Mouse (Mus musculus) liver, postnatal 0 days (tissue): ENCODE data around the gene Oas1d.

Experiments used
- CTCF ChIP-seq: sonication (generic); IDR thresholded peaks from 2 replicates; pipeline ENCODE4 v1.5.1; 2016; ENCODE audit warnings: antibody characterized with exemption, low read depth
- EP300 ChIP-seq: IDR thresholded peaks from 2 replicates; pipeline ENCODE4 v1.6.1; 2016; ENCODE audit warnings: antibody characterized with exemption, low read depth, mild to moderate bottlenecking

- TF ChIP-seq CTCF (no peak), EP300 (no peak)
Observed at GRCm38 (mm10) chr5:120966894-120967293, 52.6 kb downstream of the Oas1d start.
